Mouse (Mus musculus) intestine, postnatal 0 days (tissue): ENCODE measurements at regions not wholly inside any gene's neighbourhood (a gene's known extent, or its start where the extent isn't known, plus 50 kb on each side); places are given as distances from the start of the nearest gene placed in this dataset.

Experiments
- ATAC-seq: fragments of 200-750 bp; cut with Nextera tagmentation; 2 replicates; pipeline ENCODE4 v1.8.0; 2017; ENCODE audit warnings: mild to moderate bottlenecking, moderate TSS enrichment, moderate library complexity
- H3K27ac ChIP-seq: fragments of 300-500 bp; sonication (generic); 2 replicates; pipeline ENCODE4 v1.5.1; 2014; ENCODE audit warnings: mild to moderate bottlenecking, low read depth, low read length, moderate library complexity
- H3K27me3 ChIP-seq: fragments of 300-500 bp; sonication (generic); replicated peaks from 2 replicates; pipeline ENCODE4 v1.6.1; 2014; ENCODE audit warnings: low read length, mixed read lengths; ENCODE audit not compliant: control insufficient read depth, insufficient read depth
- H3K36me3 ChIP-seq: fragments of 300-500 bp; sonication (generic); 2 replicates; pipeline ENCODE4 v1.6.1; 2014; ENCODE audit warnings: mild to moderate bottlenecking, moderate library complexity; ENCODE audit not compliant: control insufficient read depth, insufficient read depth
- H3K4me1 ChIP-seq: fragments of 300-500 bp; sonication (generic); replicated peaks from 2 replicates; pipeline ENCODE4 v1.6.1; 2014; ENCODE audit warnings: antibody characterized with exemption, low read length, mixed read lengths; ENCODE audit not compliant: control insufficient read depth, insufficient read depth
- H3K4me2 ChIP-seq: fragments of 300-500 bp; sonication (generic); replicated peaks from 2 replicates; pipeline ENCODE4 v1.6.1; 2014; ENCODE audit warnings: low read depth, mild to moderate bottlenecking, moderate library complexity
- H3K4me3 ChIP-seq: fragments of 300-500 bp; sonication (generic); 2 replicates; pipeline ENCODE4 v1.5.1; 2014; ENCODE audit warnings: low read depth, low read length
- H3K9ac ChIP-seq: fragments of 300-500 bp; sonication (generic); 2 replicates; pipeline ENCODE4 v1.6.1; 2014; ENCODE audit warnings: mild to moderate bottlenecking, low read depth, low read length
- H3K9me3 ChIP-seq: fragments of 300-500 bp; sonication (generic); 2 replicates; pipeline ENCODE4 v1.6.1; 2016; ENCODE audit warnings: mixed run types; ENCODE audit not compliant: control insufficient read depth
- CTCF ChIP-seq: sonication (generic); IDR thresholded peaks from 2 replicates; pipeline ENCODE4 v1.5.1; 2016; ENCODE audit warnings: low read depth, mild to moderate bottlenecking, control low read depth, antibody characterized with exemption, moderate library complexity
- WGBS: fragments of 180-500 bp; shearing (Covaris S2); extraction: QIAGEN DNeasy Blood & Tissue Kit; methylation state at CpG from one replicate; pipeline ENCODE4 v1.1.7; 2014; 5-methylcytosine and 5-hydroxymethylcytosine counted together

DNA sequence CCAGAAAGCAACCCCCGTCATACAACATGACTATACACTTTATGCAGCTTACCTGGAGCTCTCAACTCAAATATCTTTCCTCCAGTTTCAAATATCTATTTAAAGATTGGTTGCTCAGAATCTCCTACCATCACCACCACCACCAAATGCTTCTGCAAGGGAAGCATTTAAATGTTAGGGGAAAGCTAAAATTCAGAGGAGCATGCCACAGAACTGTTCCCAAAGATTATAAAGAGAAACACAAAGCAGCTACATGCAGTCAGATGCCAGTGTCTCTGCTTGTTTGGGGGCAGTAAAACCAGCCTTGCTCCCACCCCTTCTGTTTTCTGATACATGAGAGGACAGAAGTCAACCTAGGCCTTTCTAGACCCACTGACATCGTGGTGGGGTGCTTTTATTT is 100.8 kb upstream of the Gm11238 start:
- no peak for ATAC-seq
- H3K27me3 ChIP-seq: no peaks in the 10 kb centered on the region
- no peaks in the 10 kb centered on the region for H3K9me3 ChIP-seq
- no peak overlapping the region for H3K4me3 ChIP-seq
- H3K27ac ChIP-seq: no peak overlapping the region
- no peak overlapping the region for H3K9ac ChIP-seq
- no peak overlapping the region for H3K4me2 ChIP-seq
- H3K36me3 ChIP-seq: no peaks in the 10 kb centered on the region
- H3K4me1 ChIP-seq: no peaks in the 10 kb centered on the region
- WGBS: 75% methylated on average over 2 of the region's 2 CpGs
- no peak for TF ChIP-seq CTCF

DNA sequence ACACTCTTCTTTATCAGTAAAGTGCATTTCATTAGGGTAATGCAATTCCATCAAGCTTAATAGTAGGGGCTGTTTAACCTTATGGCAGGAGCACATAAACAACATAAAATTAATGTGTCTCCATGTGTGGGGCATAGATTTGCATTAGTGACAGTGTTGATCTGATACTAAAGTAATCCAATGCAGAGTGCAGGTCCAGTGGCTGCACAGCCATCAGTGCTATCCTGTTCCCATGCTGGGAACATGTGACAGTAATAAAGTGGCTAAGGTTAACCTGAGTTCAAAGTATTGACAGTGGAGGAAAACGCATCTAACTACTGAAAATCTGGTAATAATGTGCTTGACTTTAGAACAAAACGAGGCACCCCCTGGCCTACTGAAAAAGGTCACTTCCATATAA is 84.3 kb upstream of the Gm11487 start:
- Histone ChIP-seq H3K9ac (no peak overlapping the region), H3K9me3 (no peaks in the 10 kb centered on the region), H3K27ac (no peak overlapping the region), H3K36me3 (no peaks in the 10 kb centered on the region), H3K4me2 (no peak overlapping the region), H3K27me3 (no peaks in the 10 kb centered on the region), H3K4me3 (no peak overlapping the region), H3K4me1 (no peaks in the 10 kb centered on the region)
- no peak for ATAC-seq
- 28% methylated on average over 2 of the region's 2 CpGs for WGBS
- no peak for TF ChIP-seq CTCF

DNA sequence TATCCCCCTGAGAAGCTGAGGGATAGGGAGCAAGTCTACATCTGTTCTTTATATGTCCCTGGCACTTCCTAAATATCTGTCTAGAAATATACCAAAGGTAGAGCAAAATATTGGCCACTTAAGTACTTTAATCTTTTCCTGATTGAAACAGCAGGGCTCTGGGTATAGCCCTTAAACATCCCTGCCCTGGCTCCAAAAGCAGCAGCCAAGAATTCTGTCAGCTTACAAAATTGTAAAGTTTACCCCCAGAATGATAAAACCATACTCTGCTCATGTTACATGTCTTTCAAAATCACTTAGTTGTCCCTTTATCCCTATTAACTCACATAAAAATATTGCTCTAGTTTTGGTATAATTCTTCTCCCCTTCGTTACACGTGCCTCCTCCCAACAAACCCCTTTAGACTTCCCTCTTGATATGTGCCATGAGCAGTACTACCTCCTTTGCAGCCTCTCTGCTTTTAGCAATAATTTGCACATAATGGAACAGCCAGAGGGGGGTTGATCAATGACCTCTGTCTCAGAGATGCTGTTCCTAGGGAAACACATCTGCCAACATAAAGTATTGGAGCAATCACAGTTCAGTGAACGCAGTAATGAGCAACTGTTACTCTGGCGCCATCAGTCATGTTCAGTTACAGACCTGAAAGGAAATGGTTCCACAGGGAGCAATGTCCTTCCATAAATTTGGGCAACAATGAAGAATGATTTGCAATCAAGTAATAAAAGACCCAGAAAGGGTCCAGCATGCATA is 83.6 kb upstream of the Gm11487 start:
- no peak overlapping the region for H3K4me2 ChIP-seq
- no peaks in the 10 kb centered on the region for H3K9me3 ChIP-seq
- H3K27ac ChIP-seq: no peak overlapping the region
- no peak for TF ChIP-seq CTCF
- no peak overlapping the region for H3K9ac ChIP-seq
- no peak for ATAC-seq
- 66% methylated on average over 4 of the region's 4 CpGs for WGBS
- no peaks in the 10 kb centered on the region for H3K4me1 ChIP-seq
- no peaks in the 10 kb centered on the region for H3K36me3 ChIP-seq
- no peak overlapping the region for H3K4me3 ChIP-seq
- H3K27me3 ChIP-seq: no peaks in the 10 kb centered on the region

DNA sequence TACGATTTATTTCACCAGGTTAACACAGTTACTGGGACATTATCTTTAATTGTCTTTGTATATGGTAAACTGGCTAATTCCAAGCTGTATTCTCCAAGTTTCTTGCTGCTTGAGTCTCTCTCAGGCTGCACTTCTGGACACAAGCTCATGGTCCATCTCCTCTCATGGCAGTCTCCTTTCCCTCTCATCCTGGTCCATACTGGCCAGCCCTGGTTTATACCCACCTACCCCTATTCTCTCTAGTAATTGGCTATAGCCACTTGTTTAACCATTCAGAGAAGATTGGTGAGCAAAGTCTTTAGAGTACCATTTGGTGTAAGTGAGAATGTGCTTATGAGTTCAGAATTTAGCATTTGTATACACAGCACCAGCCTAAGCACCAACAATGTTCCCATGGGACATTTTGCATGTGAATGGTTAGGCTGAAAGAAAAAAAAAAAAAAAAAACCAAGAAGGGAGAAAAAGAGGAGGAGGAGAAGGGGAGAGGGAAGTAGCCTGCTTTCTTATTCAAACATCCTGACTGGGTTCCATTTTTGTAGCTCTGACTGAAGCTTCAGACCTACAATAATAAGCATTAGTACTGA is 63.2 kb upstream of the Gm11487 start:
- H3K36me3 ChIP-seq: no peaks in the 10 kb centered on the region
- H3K4me2 ChIP-seq: no peak overlapping the region
- no peak overlapping the region for H3K4me3 ChIP-seq
- WGBS: 89% methylated on average over 1 of the region's 1 CpGs
- H3K9me3 ChIP-seq: no peaks in the 10 kb centered on the region
- H3K27me3 ChIP-seq: no peaks in the 10 kb centered on the region
- ATAC-seq: no peak
- TF ChIP-seq CTCF: no peak
- no peak overlapping the region for H3K9ac ChIP-seq
- H3K27ac ChIP-seq: no peak overlapping the region
- no peaks in the 10 kb centered on the region for H3K4me1 ChIP-seq
